Mouse (Mus musculus) bone marrow, adult 2 months (tissue): Measurements from ENCODE around the gene H6pd.

Experiments used
- CTCF ChIP-seq: fragments of 200-500 bp; IDR thresholded peaks from 2 replicates; pipeline ENCODE4 v1.5.1; 2011; ENCODE audit warnings: low read length, control low read depth; ENCODE audit not compliant: control insufficient read depth, insufficient read depth
- POLR2A ChIP-seq: fragments of 200-500 bp; IDR thresholded peaks from 2 replicates; pipeline ENCODE4 v1.6.1; 2011; ENCODE audit warnings: low read depth, mild to moderate bottlenecking, control low read depth, low read length, borderline replicate concordance; ENCODE audit not compliant: control insufficient read depth

DNA sequence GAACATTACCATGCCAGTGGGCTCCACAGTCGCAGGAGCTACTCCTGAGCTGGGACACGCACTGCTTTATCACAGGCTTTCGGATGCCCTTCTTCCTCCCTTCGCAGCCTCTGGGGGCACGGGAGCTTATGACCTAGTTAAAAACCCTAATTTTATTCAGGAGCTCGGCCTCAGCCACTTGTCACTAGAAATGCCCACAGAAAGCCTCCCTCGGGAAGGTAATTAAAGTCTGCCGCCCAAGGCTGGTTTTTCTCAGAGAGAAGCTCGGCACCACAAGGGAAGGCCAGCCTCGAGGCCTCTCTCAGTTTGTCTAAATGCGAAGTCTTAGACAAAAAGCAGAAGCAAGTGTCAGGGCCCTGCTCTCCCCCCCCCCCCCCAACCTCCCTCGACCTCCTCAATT lies 64.6 kb downstream of the H6pd start:
- TF ChIP-seq CTCF (no peak), POLR2A (no peak)
